Mouse (Mus musculus): ENCODE measurements at regions not wholly inside any gene's neighbourhood (a gene's known extent, or its start where the extent isn't known, plus 50 kb on each side); places are given as distances from the start of the nearest gene placed in this dataset.

DNA sequence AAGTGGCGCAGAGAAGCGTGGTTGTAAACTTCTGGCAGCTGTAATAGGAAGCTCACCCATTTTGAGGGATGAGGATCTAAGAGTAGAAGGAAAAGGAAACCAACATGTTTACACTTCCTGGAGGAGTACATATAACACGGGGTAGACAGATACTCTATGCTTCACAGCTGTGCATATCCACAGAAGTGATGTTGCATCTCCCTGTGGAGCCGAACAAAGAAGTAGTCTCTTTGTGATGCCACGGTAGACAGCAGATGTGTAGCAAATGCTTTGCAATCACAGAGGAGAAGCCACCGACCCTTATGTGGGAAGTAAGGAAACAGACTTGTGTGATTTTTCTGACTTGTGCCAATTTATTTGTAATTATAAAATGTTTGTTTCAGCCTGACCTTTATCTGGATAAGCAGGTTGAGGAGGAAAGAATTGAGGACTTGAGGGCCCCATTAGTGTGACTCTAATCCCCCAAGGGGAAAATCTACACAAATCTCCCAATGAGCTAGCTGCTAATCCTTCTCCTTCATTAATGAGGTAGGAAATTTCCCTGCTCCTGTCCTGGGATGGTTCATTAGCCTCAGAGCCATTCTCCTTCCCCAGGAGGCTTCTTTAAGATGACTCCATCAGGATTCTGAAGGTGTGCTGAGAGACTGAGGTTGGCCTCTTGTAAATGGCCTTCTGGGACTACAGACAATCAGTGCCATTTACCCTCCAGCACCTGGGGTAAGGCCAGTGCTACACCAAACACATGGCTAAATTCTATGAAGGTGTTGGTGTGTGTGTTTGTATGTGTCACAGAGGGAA lies 2119.9 kb upstream of the Lrrc6 start:
- Histone ChIP-seq H3K36me3 (ENCODE audit: control insufficient read depth, insufficient read depth, low read length) (no peaks in the 10 kb centered on the region), H3K4me3 (ENCODE audit: low read depth, low read length) (no peak overlapping the region), H3K4me2 (ENCODE audit: low read depth, low read length) (no peak overlapping the region), H3K9ac (replicated peaks; ENCODE audit: low read depth, low read length) (no peak overlapping the region), H3K27me3 (ENCODE audit: control insufficient read depth, insufficient read depth, low read length) (no peaks in the 10 kb centered on the region), H3K4me1 (ENCODE audit: control insufficient read depth, insufficient read depth, low read length) (no peaks in the 10 kb centered on the region), H3K9me3 (ENCODE audit: control insufficient read depth, low read length) (no peaks in the 10 kb centered on the region), H3K27ac (ENCODE audit: low read depth, low read length) (no peak overlapping the region)
- 69% methylated on average over 6 of the region's 6 CpGs for WGBS
- ATAC-seq (ENCODE audit: low read depth) = peak; percentile 17; the same call in 1 of the 2 replicates

DNA sequence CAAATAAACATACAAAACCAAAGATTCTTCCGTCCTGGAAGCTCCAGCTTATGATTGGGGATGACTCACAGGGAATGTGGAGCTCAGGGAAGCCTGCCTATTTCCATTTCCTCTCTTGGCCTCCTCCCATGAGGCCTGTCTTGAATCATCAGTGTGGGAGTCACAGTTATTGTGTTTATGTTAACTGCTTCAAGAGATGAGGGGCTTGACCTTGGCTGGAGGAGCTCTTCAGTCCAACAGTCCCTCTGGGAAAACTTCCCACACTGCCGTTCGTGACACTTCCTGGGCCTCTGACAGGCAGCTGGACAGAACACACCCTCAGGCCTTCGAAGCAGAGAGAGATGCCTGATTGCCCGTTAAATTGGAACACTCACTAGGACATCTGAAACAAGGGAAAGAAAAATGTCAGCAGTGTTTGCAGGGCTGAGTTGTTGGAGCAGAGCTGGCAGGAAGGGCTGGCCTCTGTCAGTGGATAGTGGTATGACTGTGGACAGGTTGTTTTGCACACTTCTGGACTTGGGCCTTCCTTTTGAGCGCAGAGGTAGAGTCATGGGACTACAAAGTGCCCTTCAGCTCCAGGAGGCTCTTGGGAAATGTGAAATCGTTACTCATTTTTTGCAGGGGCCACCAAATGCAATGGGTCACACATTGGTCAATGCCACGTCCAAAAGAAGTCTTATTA lies 2105.5 kb upstream of the Lrrc6 start:
- no peaks in the 10 kb centered on the region for H3K9me3 ChIP-seq (ENCODE audit: control insufficient read depth, low read length)
- no peak overlapping the region for H3K4me3 ChIP-seq (ENCODE audit: low read depth, low read length)
- 74% methylated on average over 8 of the region's 8 CpGs for WGBS
- H3K27me3 ChIP-seq (ENCODE audit: control insufficient read depth, insufficient read depth, low read length) = no peaks in the 10 kb centered on the region
- no peaks in the 10 kb centered on the region for H3K4me1 ChIP-seq (ENCODE audit: control insufficient read depth, insufficient read depth, low read length)
- no peak overlapping the region for H3K9ac ChIP-seq (replicated peaks; ENCODE audit: low read depth, low read length)
- H3K36me3 ChIP-seq (ENCODE audit: control insufficient read depth, insufficient read depth, low read length) = no peaks in the 10 kb centered on the region
- ATAC-seq (ENCODE audit: low read depth) = no peak
- H3K4me2 ChIP-seq (ENCODE audit: low read depth, low read length) = no peak overlapping the region
- no peak overlapping the region for H3K27ac ChIP-seq (ENCODE audit: low read depth, low read length)

DNA sequence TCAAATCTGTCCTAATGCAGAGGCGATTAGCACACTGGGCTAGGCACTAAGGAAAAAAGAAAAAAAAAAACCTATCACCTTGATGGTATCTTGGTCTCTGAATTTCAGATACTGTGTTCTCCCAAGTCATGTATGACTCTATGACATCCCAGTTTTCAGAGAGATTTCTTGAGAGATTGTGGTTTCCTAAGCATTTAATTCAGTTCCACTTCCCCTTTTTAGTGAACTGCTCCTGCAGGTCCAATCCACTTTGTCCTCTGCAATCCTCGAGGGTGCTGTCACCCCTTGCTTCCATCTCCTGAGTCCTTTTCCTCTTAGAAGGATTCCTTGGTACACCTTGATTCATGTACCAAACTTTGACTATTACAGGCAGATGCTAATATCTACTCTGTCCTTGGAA lies 2104.8 kb upstream of the Lrrc6 start:
- no peak for ATAC-seq (ENCODE audit: low read depth)
- Histone ChIP-seq H3K9ac (replicated peaks; ENCODE audit: low read depth, low read length) (no peak overlapping the region), H3K4me1 (ENCODE audit: control insufficient read depth, insufficient read depth, low read length) (no peaks in the 10 kb centered on the region), H3K36me3 (ENCODE audit: control insufficient read depth, insufficient read depth, low read length) (no peaks in the 10 kb centered on the region), H3K4me3 (ENCODE audit: low read depth, low read length) (no peak overlapping the region), H3K27ac (ENCODE audit: low read depth, low read length) (no peak overlapping the region), H3K27me3 (ENCODE audit: control insufficient read depth, insufficient read depth, low read length) (no peaks in the 10 kb centered on the region), H3K9me3 (ENCODE audit: control insufficient read depth, low read length) (no peaks in the 10 kb centered on the region), H3K4me2 (ENCODE audit: low read depth, low read length) (no peak overlapping the region)
- 85% methylated on average over 2 of the region's 2 CpGs for WGBS

DNA sequence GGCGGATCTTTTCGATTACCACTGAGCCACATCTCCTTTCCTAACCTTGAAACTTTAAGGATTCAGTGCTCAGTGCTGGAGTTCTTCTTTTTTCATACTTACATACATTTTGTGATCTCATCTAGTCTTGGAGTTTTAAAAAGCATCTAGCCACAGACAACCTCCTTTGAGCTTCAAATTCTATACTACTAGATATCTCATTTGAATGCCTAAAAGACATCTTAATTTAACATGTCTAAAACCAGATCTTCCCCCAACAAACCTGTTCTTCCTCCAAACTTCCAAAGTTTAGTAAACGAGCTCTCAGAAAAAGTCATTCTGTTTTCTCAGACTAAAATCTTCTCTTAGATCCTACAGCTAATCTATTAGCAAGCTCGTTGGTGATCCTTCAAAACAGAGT lies 2081.5 kb upstream of the Lrrc6 start:
- no peak overlapping the region for H3K4me2 ChIP-seq (ENCODE audit: low read depth, low read length)
- H3K4me1 ChIP-seq (ENCODE audit: control insufficient read depth, insufficient read depth, low read length) = no peaks in the 10 kb centered on the region
- no peak overlapping the region for H3K4me3 ChIP-seq (ENCODE audit: low read depth, low read length)
- H3K9ac ChIP-seq (replicated peaks; ENCODE audit: low read depth, low read length) = no peak overlapping the region
- no peaks in the 10 kb centered on the region for H3K36me3 ChIP-seq (ENCODE audit: control insufficient read depth, insufficient read depth, low read length)
- H3K27me3 ChIP-seq (ENCODE audit: control insufficient read depth, insufficient read depth, low read length) = no peaks in the 10 kb centered on the region
- no peaks in the 10 kb centered on the region for H3K9me3 ChIP-seq (ENCODE audit: control insufficient read depth, low read length)
- no peak overlapping the region for H3K27ac ChIP-seq (ENCODE audit: low read depth, low read length)
- ATAC-seq (ENCODE audit: low read depth) = no peak
- 87% methylated on average over 4 of the region's 4 CpGs for WGBS

DNA sequence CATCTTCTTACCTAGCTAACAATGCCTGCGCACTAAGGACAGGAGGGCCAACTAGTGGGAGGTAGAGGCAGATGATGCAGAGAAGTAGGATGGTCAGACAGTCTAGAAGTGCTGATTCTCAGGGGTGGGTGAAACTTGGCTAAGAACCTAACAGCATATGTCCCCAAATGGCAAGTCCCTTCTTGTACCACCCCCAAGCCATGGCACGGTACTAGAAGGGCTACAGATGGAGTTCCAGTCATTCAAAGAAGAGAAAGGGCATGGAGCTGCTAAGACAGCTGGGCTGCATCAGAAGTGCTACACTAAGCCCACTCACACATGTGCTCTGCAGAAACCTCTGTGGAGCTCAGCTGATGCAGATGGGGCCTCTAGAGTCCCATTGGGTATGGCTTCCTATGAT lies 2078.8 kb upstream of the Lrrc6 start:
- WGBS = 91% methylated on average over 2 of the region's 2 CpGs

DNA sequence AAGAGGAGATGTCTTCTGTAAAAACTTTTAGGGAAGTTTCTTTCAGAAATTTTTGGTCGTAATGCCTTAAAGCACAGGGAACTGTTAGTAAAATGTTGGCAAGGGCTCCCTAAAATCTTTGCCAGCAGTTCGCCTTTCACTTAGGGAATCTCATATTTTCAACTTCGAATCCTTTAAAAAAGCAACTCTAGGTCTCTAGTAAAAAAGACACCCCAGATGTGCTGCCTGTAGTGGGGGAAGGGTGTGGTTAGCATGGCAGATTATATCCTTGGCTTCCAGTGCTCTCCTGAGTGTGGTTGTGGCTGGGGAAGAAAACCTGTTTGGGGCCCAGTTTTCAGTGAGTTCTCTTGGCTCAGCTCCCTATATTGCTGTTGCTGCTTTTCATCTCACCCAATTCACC lies 2059.9 kb upstream of the Lrrc6 start:
- no peak overlapping the region for H3K9ac ChIP-seq (replicated peaks; ENCODE audit: low read depth, low read length)
- H3K36me3 ChIP-seq (ENCODE audit: control insufficient read depth, insufficient read depth, low read length) = no peaks in the 10 kb centered on the region
- no peaks in the 10 kb centered on the region for H3K4me1 ChIP-seq (ENCODE audit: control insufficient read depth, insufficient read depth, low read length)
- no peak overlapping the region for H3K4me2 ChIP-seq (ENCODE audit: low read depth, low read length)
- H3K9me3 ChIP-seq (ENCODE audit: control insufficient read depth, low read length) = no peaks in the 10 kb centered on the region
- WGBS = 92% methylated on average over 3 of the region's 3 CpGs
- ATAC-seq (ENCODE audit: low read depth) = no peak
- H3K27me3 ChIP-seq (ENCODE audit: control insufficient read depth, insufficient read depth, low read length) = no peaks in the 10 kb centered on the region
- H3K4me3 ChIP-seq (ENCODE audit: low read depth, low read length) = no peak overlapping the region
- no peak overlapping the region for H3K27ac ChIP-seq (ENCODE audit: low read depth, low read length)

More for the DNA sequence above, 2078.8 kb upstream of the Lrrc6 start:
- Histone ChIP-seq H3K4me1 (ENCODE audit: control insufficient read depth, insufficient read depth, low read length) (no peaks in the 10 kb centered on the region), H3K27me3 (ENCODE audit: control insufficient read depth, insufficient read depth, low read length) (no peaks in the 10 kb centered on the region), H3K9me3 (ENCODE audit: control insufficient read depth, low read length) (no peaks in the 10 kb centered on the region), H3K27ac (ENCODE audit: low read depth, low read length) (no peak overlapping the region), H3K4me3 (ENCODE audit: low read depth, low read length) (no peak overlapping the region), H3K9ac (replicated peaks; ENCODE audit: low read depth, low read length) (no peak overlapping the region), H3K36me3 (ENCODE audit: control insufficient read depth, insufficient read depth, low read length) (no peaks in the 10 kb centered on the region), H3K4me2 (ENCODE audit: low read depth, low read length) (no peak overlapping the region)
- no peak for ATAC-seq (ENCODE audit: low read depth)

DNA sequence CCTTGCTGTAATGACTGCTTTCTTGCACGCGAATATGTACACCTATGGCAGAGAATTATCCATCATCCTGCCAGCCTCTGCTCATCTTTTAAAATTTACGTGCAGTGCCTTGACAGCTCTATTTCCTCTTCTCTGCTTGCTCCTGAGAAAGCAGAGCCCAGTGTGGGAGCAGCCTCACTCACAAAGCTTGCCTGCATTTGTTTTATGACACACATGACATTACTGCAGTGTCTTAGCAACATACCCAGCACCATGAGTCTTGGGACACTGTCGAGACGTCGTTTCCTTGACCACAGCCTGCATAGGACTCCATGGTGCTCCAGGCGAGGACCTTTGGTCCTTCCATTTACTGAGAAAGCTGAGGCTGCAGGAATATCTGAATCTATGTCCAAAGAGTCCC lies 2055.4 kb upstream of the Lrrc6 start:
- ATAC-seq (ENCODE audit: low read depth) = no peak
- Histone ChIP-seq H3K4me1 (ENCODE audit: control insufficient read depth, insufficient read depth, low read length) (no peaks in the 10 kb centered on the region), H3K36me3 (ENCODE audit: control insufficient read depth, insufficient read depth, low read length) (no peaks in the 10 kb centered on the region), H3K4me3 (ENCODE audit: low read depth, low read length) (no peak overlapping the region), H3K9me3 (ENCODE audit: control insufficient read depth, low read length) (no peaks in the 10 kb centered on the region), H3K27me3 (ENCODE audit: control insufficient read depth, insufficient read depth, low read length) (no peaks in the 10 kb centered on the region), H3K27ac (ENCODE audit: low read depth, low read length) (no peak overlapping the region), H3K9ac (replicated peaks; ENCODE audit: low read depth, low read length) (no peak overlapping the region), H3K4me2 (ENCODE audit: low read depth, low read length) (no peak overlapping the region)
- 60% methylated on average over 7 of the region's 7 CpGs for WGBS

DNA sequence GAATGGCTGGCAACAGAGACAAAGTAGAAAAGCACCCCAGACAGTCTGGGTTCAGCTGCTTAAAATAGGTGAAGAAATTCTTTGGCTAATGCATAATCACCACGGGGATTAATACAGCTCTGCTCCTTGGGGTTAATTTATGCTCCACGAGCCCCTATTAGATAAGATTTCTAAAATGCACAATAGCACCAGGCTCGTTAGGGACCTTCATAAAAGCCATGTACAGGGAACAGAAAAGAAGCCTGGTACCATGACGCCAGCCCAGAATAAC lies 2035.3 kb upstream of the Lrrc6 start:
- H3K4me1 ChIP-seq (ENCODE audit: control insufficient read depth, insufficient read depth, low read length) = no peaks in the 10 kb centered on the region
- no peaks in the 10 kb centered on the region for H3K27me3 ChIP-seq (ENCODE audit: control insufficient read depth, insufficient read depth, low read length)
- H3K4me3 ChIP-seq (ENCODE audit: low read depth, low read length) = no peak overlapping the region
- no peak overlapping the region for H3K4me2 ChIP-seq (ENCODE audit: low read depth, low read length)
- WGBS = 45% methylated on average over 4 of the region's 4 CpGs
- no peaks in the 10 kb centered on the region for H3K36me3 ChIP-seq (ENCODE audit: control insufficient read depth, insufficient read depth, low read length)
- H3K9me3 ChIP-seq (ENCODE audit: control insufficient read depth, low read length) = no peaks in the 10 kb centered on the region
- ATAC-seq (ENCODE audit: low read depth) = no peak
- no peak overlapping the region for H3K27ac ChIP-seq (ENCODE audit: low read depth, low read length)
- no peak overlapping the region for H3K9ac ChIP-seq (replicated peaks; ENCODE audit: low read depth, low read length)

DNA sequence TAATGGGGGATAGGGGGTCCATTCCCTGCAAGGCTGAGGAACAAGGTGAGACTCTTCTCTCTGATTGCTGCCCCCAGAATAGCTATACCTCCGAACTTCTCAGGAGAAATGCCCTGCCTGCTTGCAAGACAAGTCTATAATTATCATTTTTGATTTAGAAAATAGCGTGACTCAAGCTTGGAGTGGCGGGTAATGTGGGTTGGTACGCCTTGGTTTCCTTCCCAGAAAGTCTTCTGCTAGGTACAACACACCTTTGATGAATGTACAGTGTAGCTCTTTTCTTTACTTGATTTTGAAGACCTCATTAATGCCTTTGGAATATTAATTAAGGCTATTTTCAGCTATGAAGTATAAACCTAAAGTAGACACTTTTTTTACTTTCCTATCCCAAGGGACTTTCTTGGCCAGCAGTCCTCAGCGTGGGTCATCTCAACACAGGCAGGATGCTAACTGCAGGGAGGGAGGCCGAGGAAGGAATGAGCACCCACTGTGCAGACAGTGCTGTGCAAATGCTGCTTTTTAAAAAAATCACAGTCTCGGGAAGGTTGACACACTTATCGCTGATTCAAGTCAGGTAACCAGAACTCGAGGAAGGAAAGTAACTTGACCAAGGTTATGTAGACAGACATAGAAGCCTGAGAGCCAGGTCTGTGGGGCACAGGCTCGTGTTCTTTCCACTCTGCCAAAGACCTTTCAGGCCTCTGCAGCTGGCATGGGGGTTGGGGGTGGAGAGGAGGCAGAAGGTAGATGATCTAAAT lies 2034.8 kb upstream of the Lrrc6 start:
- Histone ChIP-seq H3K36me3 (ENCODE audit: control insufficient read depth, insufficient read depth, low read length) (no peaks in the 10 kb centered on the region), H3K9ac (replicated peaks; ENCODE audit: low read depth, low read length) (no peak overlapping the region), H3K9me3 (ENCODE audit: control insufficient read depth, low read length) (no peaks in the 10 kb centered on the region), H3K27me3 (ENCODE audit: control insufficient read depth, insufficient read depth, low read length) (no peaks in the 10 kb centered on the region), H3K4me1 (ENCODE audit: control insufficient read depth, insufficient read depth, low read length) (no peaks in the 10 kb centered on the region), H3K27ac (ENCODE audit: low read depth, low read length) (no peak overlapping the region), H3K4me2 (ENCODE audit: low read depth, low read length) (no peak overlapping the region), H3K4me3 (ENCODE audit: low read depth, low read length) (no peak overlapping the region)
- ATAC-seq (ENCODE audit: low read depth) = no peak
- 72% methylated on average over 10 of the region's 10 CpGs for WGBS

Measured in neural tube, embryonic 14.5 days (tissue).